Mouse (Mus musculus) liver, adult (tissue): ENCODE data around the gene Map3k6.

Experiments used
- GATA4 ChIP-seq: IDR thresholded peaks from 2 replicates; pipeline ENCODE4 v1.6.1; 2014; ENCODE audit warnings: mild to moderate bottlenecking, low read length; ENCODE audit not compliant: insufficient replicate concordance

The Map3k6 gene

GRCm38 (mm10) chr4:133240490-133240921 is at the start of gene Map3k6:
Map3k6 (plus strand) TSS chr4:133240818.
- TF ChIP-seq GATA4 = no peak

- no peak for TF ChIP-seq GATA4
These were observed 46.1 kb upstream of the Map3k6 start for GRCm38 (mm10) chr4:133194482-133194881.

DNA sequence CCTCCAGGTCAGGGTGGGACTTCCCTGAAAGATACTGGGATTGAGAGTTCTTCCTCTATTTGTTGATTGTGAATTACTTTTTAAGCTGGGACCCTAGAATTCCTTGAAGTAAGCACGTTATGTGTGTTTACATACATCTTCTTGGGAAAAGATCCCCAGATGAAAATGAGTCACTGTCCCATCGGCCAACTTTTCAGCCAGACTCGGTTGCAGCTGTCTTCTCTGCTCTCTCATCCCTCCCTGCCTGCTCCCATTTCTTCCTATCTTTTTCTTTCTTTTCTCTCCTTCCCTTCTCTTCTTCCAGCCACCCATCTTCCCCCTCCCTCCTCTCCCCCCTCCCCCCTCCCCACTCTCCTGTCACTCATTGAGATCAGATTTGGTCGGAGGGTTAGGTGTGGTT is 45.6 kb upstream of the Map3k6 start:
- TF ChIP-seq GATA4 = no peak

DNA sequence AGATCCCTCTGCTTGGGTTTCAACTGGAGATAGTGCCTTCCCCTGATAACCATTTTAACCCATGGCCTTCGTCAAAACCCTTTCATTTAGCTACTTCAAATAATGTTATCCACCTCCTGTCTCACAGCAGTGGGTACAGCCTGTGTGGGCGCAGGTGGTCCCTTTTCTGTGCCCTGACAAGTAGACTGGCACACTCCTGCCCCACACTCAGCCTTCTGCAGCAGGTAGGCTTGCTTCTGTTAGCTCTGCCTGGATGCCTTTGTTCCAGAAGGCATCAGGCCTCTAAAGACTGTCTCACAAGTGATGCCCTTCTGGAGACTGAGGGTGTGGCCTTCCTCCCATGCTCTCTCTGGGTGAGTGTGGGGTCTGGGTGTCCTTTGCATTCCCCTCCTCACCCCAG is 44.5 kb upstream of the Map3k6 start:
- no peak for TF ChIP-seq GATA4

GRCm38 (mm10) chr4:133196852-133197251 is 43.8 kb upstream of the Map3k6 start:
- no peak for TF ChIP-seq GATA4

GRCm38 (mm10) chr4:133197355-133197754 is 43.3 kb upstream of the Map3k6 start:
- TF ChIP-seq GATA4 = no peak

GRCm38 (mm10) chr4:133197801-133198286 is 42.8 kb upstream of the Map3k6 start:
- TF ChIP-seq GATA4 = no peak

- TF ChIP-seq GATA4 = no peak
These were observed 42.1 kb upstream of the Map3k6 start for GRCm38 (mm10) chr4:133198337-133199180.

DNA sequence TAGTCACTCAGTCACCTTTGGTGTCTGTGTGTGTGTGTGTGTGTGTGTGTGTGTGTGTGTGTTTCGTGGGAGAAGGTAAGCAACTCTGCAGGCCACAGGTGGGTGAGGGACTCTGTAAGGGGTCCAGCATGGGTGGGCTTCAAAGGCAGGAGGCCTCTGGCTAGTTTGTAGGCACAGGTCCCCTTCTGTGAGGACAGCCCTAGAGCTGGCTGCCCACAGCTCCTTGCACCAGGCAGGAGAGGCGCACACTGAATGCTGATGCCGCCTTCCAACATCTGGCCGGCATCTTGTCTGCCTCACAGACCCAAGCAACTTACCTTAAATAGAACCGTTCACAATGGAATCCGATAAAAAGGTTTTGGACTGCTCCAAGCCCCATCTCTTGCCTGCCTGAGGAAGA is 40.9 kb upstream of the Map3k6 start:
- TF ChIP-seq GATA4 = no peak

DNA sequence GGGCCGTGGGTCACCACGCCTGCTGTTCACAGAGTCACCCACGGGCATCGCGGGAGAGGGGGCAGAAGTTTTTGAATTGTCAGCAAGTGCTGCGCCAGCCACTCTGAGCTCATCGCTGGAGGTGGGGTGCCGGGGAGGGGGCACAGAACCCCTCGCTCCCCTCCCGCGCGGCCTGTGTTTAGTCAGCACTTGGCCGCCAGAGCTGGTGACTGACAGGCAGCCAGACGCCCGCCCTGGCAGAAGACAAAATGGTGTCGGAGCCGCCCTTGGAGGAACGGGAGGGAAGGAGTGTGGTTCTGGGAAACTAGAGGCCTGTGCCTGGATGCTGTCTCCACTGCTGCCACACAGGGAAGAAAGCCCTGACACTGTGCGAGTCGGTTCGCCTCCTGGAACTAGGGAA is 40.3 kb upstream of the Map3k6 start:
- no peak for TF ChIP-seq GATA4

DNA sequence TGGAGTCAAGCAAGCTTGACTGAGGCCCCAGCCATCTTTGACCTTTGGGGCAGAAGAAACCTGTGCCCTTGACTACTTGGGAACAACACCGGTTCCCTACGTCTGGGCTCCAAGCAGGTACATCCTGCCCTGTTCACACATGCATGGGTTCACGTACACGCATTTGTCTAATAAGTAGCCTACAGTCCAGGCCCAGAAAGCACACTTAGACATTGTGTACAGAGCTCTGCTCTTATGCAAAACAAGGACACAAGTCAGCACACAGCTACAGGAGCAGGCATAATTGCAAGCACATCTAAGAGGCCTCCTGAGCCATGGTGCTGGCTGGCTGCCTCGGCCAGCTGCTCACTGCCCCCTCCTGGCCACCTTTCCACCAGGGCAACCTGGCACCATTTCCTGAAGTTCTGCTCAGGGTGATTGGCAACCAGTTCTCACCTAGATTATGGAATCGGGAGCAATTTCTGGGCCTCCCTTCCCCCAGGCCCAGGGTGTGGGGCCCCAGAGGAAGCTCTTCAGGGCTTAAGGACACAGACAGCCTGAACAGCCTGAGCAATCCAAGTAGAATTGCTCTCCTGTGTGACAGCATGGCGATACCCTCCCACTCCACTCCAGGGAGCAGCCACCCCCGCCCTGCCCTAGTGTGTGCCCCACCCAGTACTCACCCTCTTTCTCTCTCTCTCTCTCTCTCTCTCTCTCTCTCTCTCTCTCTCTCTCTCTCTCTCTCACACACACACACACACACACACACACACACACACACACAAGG is 39.4 kb upstream of the Map3k6 start:
- no peak for TF ChIP-seq GATA4

DNA sequence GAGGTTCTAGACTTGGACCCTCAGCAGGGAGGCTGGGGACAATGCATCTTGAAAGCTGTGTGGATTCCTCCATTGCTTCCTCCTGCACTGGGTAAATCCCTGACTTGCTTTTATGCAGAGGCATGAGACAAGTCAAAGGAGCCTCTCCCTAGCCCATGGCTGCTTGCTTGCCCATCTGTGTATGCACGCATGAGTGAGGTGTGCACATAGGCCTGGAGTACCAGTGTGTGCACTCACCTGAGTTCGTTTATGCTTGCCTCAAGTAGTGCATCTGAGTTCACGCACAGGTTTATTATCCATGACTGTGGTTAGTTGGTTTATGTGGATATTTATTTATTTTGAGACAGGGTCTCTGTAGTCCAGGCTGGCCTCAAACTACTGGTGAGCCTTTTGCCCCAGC is 38.4 kb upstream of the Map3k6 start:
- TF ChIP-seq GATA4 = no peak

DNA sequence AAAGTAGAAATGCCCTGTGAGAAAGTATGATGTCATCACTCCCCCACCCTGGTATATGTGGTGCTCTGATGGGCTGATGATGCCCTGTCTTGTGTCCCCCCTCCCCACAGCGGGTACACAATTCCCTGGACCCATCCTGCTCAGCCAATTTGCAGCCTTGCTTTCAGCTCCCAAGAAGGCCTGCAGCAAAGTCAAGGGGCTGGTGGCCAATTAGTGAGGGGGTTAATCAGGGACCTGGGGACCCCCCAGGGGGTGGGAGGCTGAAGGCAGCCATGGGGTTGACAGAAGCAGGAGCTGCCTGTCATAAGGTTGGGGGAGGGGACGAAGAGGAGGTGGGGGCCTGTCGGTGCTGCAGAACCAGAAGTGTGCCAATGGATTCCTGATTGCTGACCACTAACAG is 37.0 kb upstream of the Map3k6 start:
- no peak for TF ChIP-seq GATA4

DNA sequence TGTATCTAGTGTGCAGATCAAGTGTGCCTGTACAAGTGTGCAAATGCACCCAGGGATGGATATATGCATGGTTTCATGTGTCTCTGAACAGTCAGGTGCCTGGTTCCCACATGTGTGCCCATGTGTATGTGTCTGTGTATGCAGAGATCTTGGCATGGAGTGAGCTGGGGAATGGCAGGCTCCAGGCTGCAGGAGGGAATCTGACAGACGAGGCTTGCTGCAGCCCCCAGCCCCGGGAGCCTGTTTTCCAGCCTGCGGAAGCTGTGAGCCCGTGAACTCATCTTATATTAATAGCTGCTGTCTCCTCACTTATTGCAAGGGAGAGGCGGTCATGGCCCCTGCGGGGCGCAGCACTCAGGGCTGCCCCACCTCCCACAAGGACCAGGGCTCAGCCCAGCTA is 36.2 kb upstream of the Map3k6 start:
- no peak for TF ChIP-seq GATA4

GRCm38 (mm10) chr4:133209366-133209765 is 31.3 kb upstream of the Map3k6 start:
- no peak for TF ChIP-seq GATA4
